Mouse (Mus musculus) right cerebral cortex, postnatal 4 days (tissue): ENCODE measurements around the gene L3mbtl1.
"Not testable (repeated sequence)": the region's sequence is repeated elsewhere in the genome, so short reads cannot be mapped to it uniquely, and the experiment has no call there.

Experiments
- DNase-seq: peaks from one replicate; pipeline ENCODE4 v3.0.0-alpha.2; 2022

The L3mbtl1 gene

GRCm38 (mm10) chr2:162943148-162943846, at the start of gene L3mbtl1:
TSS of gene L3mbtl1 (plus strand) at chr2:162943472.
- DNase-seq: peak; percentile 70

- not testable (repeated sequence) for DNase-seq
These were observed 44.0 kb upstream of the L3mbtl1 start for GRCm38 (mm10) chr2:162899256-162899655.

- DNase-seq: no peak
These were observed 43.2 kb upstream of the L3mbtl1 start for GRCm38 (mm10) chr2:162899880-162900589.

- no peak for DNase-seq
These were observed 42.7 kb upstream of the L3mbtl1 start for GRCm38 (mm10) chr2:162900590-162900916.

- no peak for DNase-seq
These were observed 37.4 kb upstream of the L3mbtl1 start for GRCm38 (mm10) chr2:162905902-162906301.

GRCm38 (mm10) chr2:162908052-162908491, 35.2 kb upstream of the L3mbtl1 start:
- DNase-seq: peak; percentile 9

DNA sequence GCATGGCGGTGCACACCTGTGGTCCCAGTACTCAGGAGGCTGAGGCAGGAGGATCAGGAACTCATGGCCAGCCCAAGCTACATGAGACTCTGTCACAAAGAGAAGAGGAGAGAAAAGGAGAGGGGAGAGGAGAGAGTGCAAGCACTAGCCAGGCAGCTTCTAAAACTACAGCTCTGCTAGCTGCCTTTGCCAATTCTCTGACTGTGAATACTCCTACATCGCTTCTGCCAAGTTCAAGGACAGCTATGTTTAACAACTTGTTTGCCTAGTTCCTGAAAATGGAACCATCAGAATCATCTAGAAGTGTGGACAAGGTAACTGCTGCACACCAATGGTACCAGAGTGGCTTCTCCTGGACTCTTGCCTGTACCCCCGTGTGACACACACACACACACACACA, 29.2 kb upstream of the L3mbtl1 start:
- DNase-seq: no peak

GRCm38 (mm10) chr2:162914519-162914918, 28.8 kb upstream of the L3mbtl1 start:
- DNase-seq: no peak

- no peak for DNase-seq
These were observed 23.3 kb upstream of the L3mbtl1 start for GRCm38 (mm10) chr2:162919926-162920325.

- DNase-seq: peak; percentile 49
These were observed 21.1 kb upstream of the L3mbtl1 start for GRCm38 (mm10) chr2:162922183-162922582.

GRCm38 (mm10) chr2:162922834-162923233, 20.4 kb upstream of the L3mbtl1 start:
- no peak for DNase-seq

DNA sequence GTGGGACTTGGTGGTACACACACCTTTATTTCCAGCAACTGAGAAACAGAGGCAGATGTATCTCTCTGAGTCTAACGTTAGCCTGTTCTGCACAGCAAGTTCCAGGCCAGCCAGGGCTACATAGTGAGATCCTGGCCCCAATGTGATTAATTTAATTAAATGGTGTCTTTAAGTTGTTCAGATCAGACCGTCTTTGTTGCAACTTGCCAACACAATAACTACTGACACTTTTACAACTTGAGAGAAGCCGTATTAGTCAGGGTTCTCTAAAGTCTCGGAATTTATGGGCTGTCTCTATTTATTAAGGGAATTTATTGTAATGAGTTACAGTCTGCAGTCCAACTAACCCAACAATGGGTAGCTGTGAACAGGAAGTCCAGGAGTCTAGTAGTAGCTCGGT, 19.1 kb upstream of the L3mbtl1 start:
- no peak for DNase-seq

DNA sequence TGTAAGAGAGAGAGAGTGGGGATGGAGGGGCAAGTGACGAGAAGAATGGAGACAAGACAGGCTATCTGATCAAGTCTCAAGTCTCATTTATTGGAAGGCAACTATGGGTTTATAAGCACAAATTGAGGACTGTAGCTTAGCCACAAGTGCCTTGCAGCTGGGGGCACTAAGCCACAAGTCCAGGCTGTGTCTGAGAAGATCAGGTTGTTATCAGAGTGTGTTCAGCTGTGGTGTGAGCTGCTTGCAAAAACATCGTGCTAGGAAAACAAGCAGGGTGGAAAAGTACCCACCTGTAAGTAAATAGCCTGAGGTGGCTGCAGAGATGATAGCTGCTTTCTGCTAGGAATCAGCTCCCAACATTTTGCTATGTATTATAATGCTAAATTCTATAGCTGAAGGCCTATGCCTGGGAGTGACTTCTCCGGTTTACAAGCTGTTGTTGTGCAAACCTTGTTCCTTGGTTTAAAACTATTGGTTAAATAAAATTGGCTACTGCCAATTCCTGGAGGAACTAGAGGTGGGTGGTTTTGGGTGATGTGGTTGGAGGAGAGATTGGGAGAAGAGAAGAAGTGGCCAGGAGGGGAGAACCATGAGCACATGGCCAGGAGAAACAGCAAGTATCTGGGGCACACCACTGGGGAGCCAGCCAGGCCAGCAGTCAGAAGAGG, 15.2 kb upstream of the L3mbtl1 start:
- no peak for DNase-seq

DNA sequence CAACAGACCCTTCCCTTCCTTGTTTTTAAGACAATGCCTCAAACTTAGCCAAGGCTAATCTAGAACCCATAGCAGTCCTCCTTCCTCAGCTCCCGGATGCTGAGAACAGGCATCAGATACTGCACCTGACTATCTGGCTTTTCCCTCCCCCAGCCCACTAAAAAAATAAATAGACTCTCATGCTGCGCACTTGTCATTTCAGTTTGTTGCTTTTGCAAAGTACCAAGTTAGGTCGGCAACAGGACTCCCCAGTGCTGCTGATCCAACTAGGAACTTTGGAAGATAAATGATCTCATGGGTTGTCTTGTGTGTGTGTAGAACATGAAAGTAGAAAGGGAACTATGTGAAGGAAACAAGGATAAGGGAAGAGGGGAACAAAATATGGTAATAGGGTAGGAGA, 13.6 kb upstream of the L3mbtl1 start:
- no peak for DNase-seq

DNA sequence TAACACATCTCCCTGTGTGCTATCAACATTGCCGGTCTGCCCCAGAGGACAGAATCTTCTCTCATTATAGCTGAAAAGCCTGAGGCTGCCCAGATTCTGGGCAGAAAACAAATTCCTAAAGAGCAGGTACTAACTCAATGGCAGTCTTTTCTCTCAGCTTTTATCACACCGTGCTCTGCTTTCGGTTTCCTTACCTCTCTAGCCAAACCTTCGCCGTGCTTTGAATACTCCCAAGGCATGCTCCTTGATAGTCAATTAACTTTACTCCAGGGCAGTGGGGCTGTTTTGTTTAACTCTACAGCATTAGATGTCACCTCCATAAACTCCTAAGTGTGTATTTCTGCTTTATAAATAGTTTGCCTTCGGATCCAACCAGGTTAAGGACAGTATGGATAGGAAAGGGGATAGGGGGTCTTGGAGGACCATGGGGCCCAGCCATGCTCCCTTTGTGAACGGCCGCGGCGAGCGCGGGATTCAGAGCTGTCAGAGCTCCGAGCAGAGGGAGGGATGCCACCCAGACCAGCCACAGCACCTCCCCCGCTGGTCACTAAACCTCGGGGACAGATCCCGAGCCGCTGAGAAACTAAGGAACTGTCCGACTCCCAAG, 12.7 kb upstream of the L3mbtl1 start:
- no peak for DNase-seq

GRCm38 (mm10) chr2:162931123-162931673, 12.1 kb upstream of the L3mbtl1 start, which contains the start of gene Srsf6:
TSS of gene Srsf6 (plus strand) at chr2:162931528.
- DNase-seq: peak; percentile 94

DNA sequence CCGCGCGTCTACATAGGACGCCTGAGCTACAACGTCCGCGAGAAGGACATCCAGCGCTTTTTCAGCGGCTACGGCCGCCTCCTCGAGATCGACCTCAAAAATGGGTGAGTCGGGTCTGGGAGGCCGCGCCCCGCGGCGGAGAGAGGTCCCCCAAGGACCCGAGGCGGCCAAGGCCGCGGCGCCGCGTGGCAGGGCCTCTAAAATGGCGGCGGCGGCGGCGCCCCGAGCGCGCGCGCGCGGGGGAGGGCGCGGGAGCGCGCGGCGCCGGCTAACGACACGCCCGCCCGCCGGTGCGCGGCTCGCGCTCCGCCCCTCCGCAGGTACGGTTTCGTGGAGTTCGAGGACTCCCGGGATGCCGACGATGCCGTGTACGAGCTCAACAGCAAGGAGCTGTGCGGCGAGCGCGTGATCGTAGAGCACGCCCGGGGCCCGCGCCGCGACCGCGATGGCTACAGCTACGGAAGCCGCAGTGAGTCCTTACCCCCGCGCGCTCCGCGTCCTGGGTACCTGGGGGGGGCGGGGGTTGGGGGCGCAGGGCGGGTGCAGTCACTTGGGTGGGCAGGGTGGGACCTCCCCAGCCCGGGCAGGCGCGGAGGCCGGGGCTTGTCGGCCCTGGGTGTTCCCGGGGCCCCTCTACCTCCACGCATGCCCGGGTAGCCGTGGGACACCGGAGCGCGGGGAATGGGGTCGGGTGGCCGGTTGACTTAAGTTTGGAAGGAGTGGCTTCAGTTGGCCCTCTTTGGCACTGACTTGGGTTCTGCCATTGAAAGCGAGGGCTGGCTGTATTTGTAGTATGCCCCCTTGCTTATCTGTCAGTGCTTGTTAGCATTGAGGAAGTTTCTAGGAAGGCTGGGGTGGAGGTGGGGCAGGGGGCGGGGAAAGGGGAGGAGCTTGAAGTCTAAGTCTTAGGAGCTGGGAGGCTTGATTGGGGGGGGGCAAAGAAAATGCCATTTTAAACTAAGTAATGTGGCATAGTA, 11.3 kb upstream of the L3mbtl1 start:
- DNase-seq: peak; percentile 71

GRCm38 (mm10) chr2:162932706-162933105, 10.6 kb upstream of the L3mbtl1 start:
- DNase-seq: no peak

DNA sequence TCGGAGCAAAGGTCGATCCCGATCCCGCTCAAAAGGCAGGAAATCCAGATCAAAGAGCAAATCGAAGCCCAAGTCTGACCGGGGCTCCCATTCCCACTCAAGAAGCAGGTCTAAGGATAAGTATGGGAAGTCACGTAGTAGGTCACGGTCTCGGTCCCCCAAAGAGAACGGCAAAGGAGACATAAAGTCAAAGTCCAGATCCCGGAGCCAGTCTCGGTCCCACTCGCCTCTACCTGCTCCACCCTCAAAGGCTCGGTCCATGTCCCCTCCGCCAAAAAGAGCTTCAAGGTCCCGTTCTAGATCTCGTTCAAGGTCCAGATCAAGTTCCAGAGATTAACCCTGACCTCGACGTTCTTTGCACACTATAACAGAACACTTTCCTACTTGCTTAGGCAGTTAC, 8.9 kb upstream of the L3mbtl1 start:
- DNase-seq: no peak

GRCm38 (mm10) chr2:162935700-162936099, 7.6 kb upstream of the L3mbtl1 start:
- no peak for DNase-seq

DNA sequence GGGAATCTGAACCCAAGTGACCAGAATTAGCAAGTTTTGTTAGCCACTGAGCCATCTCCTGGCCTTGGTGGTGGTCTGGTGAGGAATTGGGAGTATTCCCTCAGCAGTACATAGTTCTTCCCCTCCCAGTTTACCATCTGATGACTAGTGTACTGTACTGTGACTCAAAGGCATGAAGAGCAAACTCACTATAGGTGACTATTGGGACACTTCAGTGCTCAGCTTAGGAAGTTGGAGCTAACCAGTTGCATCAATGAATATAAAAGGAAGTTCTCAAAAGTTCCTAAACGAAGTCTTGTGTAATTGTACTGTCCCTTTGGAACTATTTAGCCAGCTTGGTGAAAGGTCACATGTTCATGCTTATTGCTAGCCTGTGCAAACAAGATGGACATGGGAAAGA, 3.7 kb upstream of the L3mbtl1 start:
- no peak for DNase-seq

GRCm38 (mm10) chr2:162943931-162944330, 659 bp downstream of the L3mbtl1 start:
- no peak for DNase-seq
